Mouse (Mus musculus) stomach, postnatal 0 days (tissue): ENCODE results near the gene Slc10a1.

Experiments
- CTCF ChIP-seq: IDR thresholded peaks from 2 replicates; pipeline ENCODE4 v1.5.1; 2016; ENCODE audit warnings: antibody characterized with exemption, low read depth, mild to moderate bottlenecking, moderate library complexity
- EP300 ChIP-seq: optimal IDR thresholded peaks from 2 replicates; pipeline ENCODE3; 2016; ENCODE audit warnings: antibody characterized with exemption

DNA sequence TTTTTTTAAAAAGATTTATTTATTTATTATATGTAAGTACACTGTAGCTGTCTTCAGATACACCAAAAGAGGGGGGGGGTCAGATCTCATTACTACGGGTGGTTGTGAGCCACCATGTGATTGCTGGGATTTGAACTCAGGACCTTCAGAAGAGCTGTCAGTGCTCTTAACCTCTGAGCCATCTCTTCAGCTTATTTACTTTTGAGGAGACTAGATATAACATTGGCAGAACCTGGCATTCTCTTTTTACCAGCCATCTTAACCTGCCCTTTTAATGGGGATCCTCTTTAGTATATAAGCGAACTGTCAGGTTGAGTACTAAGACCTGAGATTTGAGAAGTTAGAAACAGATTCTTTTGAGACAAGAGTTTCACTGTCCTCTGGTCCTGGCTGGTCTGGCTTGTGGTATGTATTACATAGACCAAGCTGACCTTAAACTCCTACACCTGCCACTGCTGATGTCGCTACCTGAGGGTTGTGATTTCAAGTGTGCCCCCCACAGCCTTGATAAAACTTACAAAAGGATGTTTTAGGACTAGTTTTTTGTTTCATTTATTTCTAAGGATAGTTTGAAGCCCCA, 16.8 kb downstream of the Slc10a1 start:
- TF ChIP-seq CTCF (no peak), EP300 (no peak)
